Mouse (Mus musculus): ENCODE measurements around the gene Cenpo.

DNA sequence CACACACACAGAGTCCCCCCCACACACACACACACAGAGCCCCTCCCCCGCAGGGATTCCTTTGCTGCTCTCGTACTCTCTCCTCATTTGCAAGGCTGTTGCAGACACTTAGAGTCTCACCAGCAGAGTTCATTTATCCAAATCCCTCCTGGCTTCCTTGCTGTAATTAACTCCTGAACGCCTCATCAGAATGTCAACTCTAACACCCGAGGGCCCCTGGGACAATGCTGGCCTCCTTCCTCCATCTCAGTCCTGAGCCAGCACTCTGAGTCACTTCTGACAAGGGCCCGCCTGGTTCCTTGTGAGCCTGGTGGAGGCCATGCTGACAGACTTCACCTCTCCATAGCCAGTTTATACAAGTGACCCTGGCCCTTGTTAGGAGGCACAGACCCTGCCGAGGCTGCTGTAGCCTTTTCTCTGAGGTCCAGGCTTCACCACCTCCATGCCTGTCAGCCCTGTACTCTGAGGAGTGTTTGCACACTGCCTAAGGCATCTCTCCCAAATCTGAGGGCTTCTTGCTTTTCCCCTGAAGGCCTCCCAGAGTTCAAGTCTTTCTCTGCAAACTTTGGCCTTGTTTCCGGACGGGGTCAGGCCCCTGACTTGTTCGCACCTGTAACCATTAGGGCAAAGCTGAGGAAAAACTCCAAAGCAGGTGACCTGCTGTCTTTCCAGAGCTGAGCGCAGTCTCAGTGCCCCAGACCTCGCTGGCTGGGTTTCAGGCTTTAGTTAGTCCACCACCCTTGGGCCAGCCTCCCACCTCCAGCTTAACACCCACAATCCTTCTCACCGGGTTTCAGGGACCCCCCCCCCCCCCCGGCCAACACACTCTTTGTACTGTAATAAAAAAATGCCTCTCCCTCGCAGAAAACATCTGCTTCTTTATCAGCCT lies 45.7 kb downstream of the Cenpo start:
- TF ChIP-seq SIN3A (IDR thresholded peaks at IDR 0.05; ENCODE audit: low read length) (no peak), CTCF (IDR thresholded peaks at IDR 0.05 in 2 of 3, conservative IDR thresholded peaks at IDR 0.05 in 1 of 3; ENCODE audit: control insufficient read depth in 1 of 3, insufficient read depth in 1 of 3, low read depth in 2 of 3, low read length in 3 of 3, poor library complexity in 1 of 3, severe bottlenecking in 1 of 3) (no peak), USF1 (IDR thresholded peaks at IDR 0.05; ENCODE audit: low read depth, low read length) (no peak)

Data from MEL (cell line).